Mouse (Mus musculus): ENCODE measurements at regions not wholly inside any gene's neighbourhood (a gene's known extent, or its start where the extent isn't known, plus 50 kb on each side); places are given as distances from the start of the nearest gene placed in this dataset.

GRCm38 (mm10) chr14:111485631-111486030 is 189.3 kb upstream of the Slitrk5 start:
- Histone ChIP-seq H3K4me2 (ENCODE audit: low read length) (no peak overlapping the region), H3K27ac (no peak overlapping the region), H3K4me1 (replicated peaks; ENCODE audit: insufficient read depth, low read length) (no peaks in the 10 kb centered on the region), H3K36me3 (ENCODE audit: insufficient read depth, low read length) (no peaks in the 10 kb centered on the region), H3K9me3 (replicated peaks; ENCODE audit: low read length) (no peaks in the 10 kb centered on the region), H3K27me3 (ENCODE audit: insufficient read depth, low read length) (no peaks in the 10 kb centered on the region), H3K4me3 (replicated peaks; ENCODE audit: low read depth, low read length) (no peak overlapping the region), H3K9ac (ENCODE audit: low read depth, low read length) (no peak overlapping the region)
- ATAC-seq (replicated peaks; ENCODE audit: low FRiP score, low read depth) (no peak), DNase-seq (ENCODE audit: low spot score) (peak; percentile 0)
- TF ChIP-seq CTCF (IDR thresholded peaks at IDR 0.05; ENCODE audit: low read depth), result no peak
- WGBS, result 26% methylated on average over 1 of the region's 1 CpGs

DNA sequence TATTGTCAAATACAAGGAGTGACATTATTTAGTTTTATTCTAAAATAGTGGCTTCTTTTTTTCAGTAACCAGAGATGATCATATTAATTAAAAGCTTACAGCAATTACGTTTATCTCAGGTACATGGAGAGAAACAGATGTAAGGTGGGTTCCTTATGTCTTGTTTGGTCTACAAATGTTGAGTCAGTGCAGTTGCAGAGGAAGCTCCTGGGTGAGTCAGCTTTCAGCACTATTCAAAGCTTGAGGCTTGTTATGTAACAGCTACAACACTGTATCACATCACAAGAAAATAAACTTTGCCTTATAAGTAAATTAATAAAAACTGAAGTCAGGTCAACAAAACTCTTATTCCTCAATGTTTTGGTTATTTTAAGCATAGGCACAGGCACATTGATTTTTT is 188.0 kb upstream of the Slitrk5 start:
- Histone ChIP-seq H3K9me3 (replicated peaks; ENCODE audit: low read length) (no peaks in the 10 kb centered on the region), H3K4me3 (replicated peaks; ENCODE audit: low read depth, low read length) (no peak overlapping the region), H3K27ac (no peak overlapping the region), H3K4me1 (replicated peaks; ENCODE audit: insufficient read depth, low read length) (no peaks in the 10 kb centered on the region), H3K9ac (ENCODE audit: low read depth, low read length) (no peak overlapping the region), H3K4me2 (ENCODE audit: low read length) (no peak overlapping the region), H3K27me3 (ENCODE audit: insufficient read depth, low read length) (no peaks in the 10 kb centered on the region), H3K36me3 (ENCODE audit: insufficient read depth, low read length) (no peaks in the 10 kb centered on the region)
- ATAC-seq (replicated peaks; ENCODE audit: low FRiP score, low read depth) (no peak), DNase-seq (ENCODE audit: low spot score) (no peak)
- 85% methylated on average over 1 of the region's 1 CpGs for WGBS
- no peak for TF ChIP-seq CTCF (IDR thresholded peaks at IDR 0.05; ENCODE audit: low read depth)
